Mouse (Mus musculus) heart, embryonic 14.5 days (tissue): ENCODE measurements around the gene Zpbp2. TPM values are rescaled to one million over a fixed set of nuclear protein-coding genes. Genes with fewer than 3 reads are reported as not detected.

ENCODE experiments used
- ATAC-seq: fragments of 200-750 bp; cut with Nextera tagmentation; 2 replicates; pipeline ENCODE4 v1.8.0; 2017; ENCODE audit warnings: low read depth, moderate TSS enrichment; ENCODE audit not compliant: insufficient number of reproducible peaks, insufficient read depth, low FRiP score
- H3K27ac ChIP-seq, 2 experiments: fragments of 200-500 bp in 1 of 2; fragments of 300-500 bp in 1 of 2; sonication (generic) in 1 of 2; replicated peaks in 1 of 2; 2 replicates each; pipeline ENCODE4 v1.5.1; 2012 to 2014; ENCODE audit warnings: low read depth in 2 of 2, low read length in 2 of 2, control low read depth in 1 of 2, mild to moderate bottlenecking in 1 of 2, mixed read lengths in 1 of 2; ENCODE audit not compliant: control insufficient read depth in 1 of 2, insufficient read depth in 1 of 2
- H3K27me3 ChIP-seq: fragments of 300-500 bp; sonication (generic); 2 replicates; pipeline ENCODE4 v1.6.1; 2014; ENCODE audit warnings: mild to moderate bottlenecking, low read length, control low read depth; ENCODE audit not compliant: control insufficient read depth, insufficient read depth
- H3K36me3 ChIP-seq: fragments of 300-500 bp; sonication (generic); 2 replicates; pipeline ENCODE4 v1.6.1; 2014; ENCODE audit warnings: mild to moderate bottlenecking, control low read depth, low read length, mixed read lengths; ENCODE audit not compliant: control insufficient read depth, insufficient read depth
- H3K4me1 ChIP-seq, 2 experiments: fragments of 200-500 bp in 1 of 2; fragments of 300-500 bp in 1 of 2; sonication (generic) in 1 of 2; 2 replicates each; pipeline ENCODE4 v1.6.1; 2012 to 2014; ENCODE audit warnings: low read length in 2 of 2, control low read depth in 1 of 2, mixed read lengths in 1 of 2; ENCODE audit not compliant: control insufficient read depth in 2 of 2, insufficient read depth in 2 of 2
- H3K4me2 ChIP-seq: fragments of 300-500 bp; sonication (generic); 2 replicates; pipeline ENCODE4 v1.6.1; 2014; ENCODE audit warnings: mild to moderate bottlenecking, low read length
- H3K4me3 ChIP-seq, 2 experiments: fragments of 200-500 bp in 1 of 2; fragments of 300-500 bp in 1 of 2; sonication (generic) in 1 of 2; 2 replicates each; pipeline ENCODE4 v1.5.1; 2012 to 2014; ENCODE audit warnings: low read length in 2 of 2, mild to moderate bottlenecking in 2 of 2, control low read depth in 1 of 2, low read depth in 1 of 2, moderate library complexity in 1 of 2; ENCODE audit not compliant: control insufficient read depth in 1 of 2, insufficient read depth in 1 of 2
- H3K9ac ChIP-seq: fragments of 300-500 bp; sonication (generic); 2 replicates; pipeline ENCODE4 v1.6.1; 2014; ENCODE audit warnings: mild to moderate bottlenecking, low read length
- H3K9me3 ChIP-seq: fragments of 300-500 bp; sonication (generic); 2 replicates; pipeline ENCODE4 v1.6.1; 2016; ENCODE audit warnings: low read length, control low read depth; ENCODE audit not compliant: control insufficient read depth
- WGBS: fragments of 180-500 bp; shearing (Covaris S2); extraction: QIAGEN DNeasy Blood & Tissue Kit; methylation state at CpG from one replicate; pipeline ENCODE4 v1.1.7; 2014; 5-methylcytosine and 5-hydroxymethylcytosine counted together
- polyA plus RNA-seq: library from polyadenylated mRNA; unstranded; fragments of >200 nt; fragmentation: Nextera tagmentation; extraction: Ambion mirVana; gene quantifications from 2 replicates; pipeline ENCODE4 v1.2.1, GENCODE M21; 2014

Gene Zpbp2
- polyA plus RNA-seq, 1 experiment from 2014 or later = 0.16 TPM

DNA sequence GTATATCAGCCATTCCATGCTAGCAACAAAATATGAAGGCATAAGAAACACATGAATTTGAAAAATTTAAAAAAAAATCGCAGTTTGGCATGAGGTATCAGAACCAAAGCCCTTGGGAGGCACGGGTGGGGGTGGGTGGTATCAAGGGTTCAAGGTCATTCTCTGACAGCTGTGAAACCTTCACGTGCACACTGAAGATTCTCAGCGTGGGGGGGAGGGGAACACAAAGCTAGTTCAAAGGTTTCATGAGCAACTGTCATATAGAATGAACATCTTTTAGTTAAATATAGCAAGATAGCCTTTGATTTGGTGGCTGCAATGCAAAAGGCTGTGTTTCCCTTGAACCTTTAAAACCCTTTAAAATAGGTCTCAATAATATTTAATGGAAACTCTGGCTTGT, 25.8 kb upstream of the Zpbp2 start:
- 38% methylated on average over 4 of the region's 4 CpGs for WGBS

DNA sequence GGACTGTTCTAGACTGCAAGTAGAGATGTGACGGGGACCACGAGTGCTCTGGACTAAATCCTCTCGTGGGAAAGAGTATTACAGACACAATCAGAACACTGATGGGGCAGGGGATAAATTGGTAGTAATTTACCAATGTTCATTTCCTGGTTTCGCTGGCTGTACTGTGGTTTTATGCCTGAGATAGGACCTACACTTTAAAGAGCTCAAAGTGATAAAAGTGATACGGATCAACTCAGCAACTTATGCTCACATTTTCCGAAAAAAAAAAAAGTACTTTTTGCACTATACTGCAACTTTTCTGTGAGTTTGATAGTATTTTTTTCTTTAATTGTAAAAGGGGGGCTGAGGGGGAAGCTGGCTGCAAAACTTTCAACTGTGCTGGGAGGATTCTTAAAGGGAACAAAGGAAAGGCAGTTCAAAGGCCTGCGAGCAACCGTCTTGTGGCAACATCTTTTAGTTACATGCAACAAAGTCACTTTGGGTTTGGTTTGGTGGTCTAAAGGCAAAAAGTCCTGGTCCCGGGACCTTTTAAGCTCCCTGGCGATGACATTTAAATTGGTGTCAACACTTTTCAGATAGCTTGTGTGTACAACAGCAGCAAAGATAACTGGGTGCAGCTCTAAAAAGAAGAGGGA, 24.0 kb upstream of the Zpbp2 start:
- H3K9me3 ChIP-seq = no peaks in the 10 kb centered on the region
- WGBS = 72% methylated on average over 10 of the region's 10 CpGs

More for the DNA sequence above, 25.8 kb upstream of the Zpbp2 start:
- no peak overlapping the region for H3K4me2 ChIP-seq
- no peak for ATAC-seq
- H3K36me3 ChIP-seq = no peaks in the 10 kb centered on the region
- H3K4me1 ChIP-seq = no peaks in the 10 kb centered on the region
- H3K4me3 ChIP-seq = no peak overlapping the region
- no peak overlapping the region for H3K27ac ChIP-seq
- peaks cover 3% of the 10 kb centered on the region for H3K27me3 ChIP-seq
- H3K9me3 ChIP-seq = no peaks in the 10 kb centered on the region
- no peak overlapping the region for H3K9ac ChIP-seq

DNA sequence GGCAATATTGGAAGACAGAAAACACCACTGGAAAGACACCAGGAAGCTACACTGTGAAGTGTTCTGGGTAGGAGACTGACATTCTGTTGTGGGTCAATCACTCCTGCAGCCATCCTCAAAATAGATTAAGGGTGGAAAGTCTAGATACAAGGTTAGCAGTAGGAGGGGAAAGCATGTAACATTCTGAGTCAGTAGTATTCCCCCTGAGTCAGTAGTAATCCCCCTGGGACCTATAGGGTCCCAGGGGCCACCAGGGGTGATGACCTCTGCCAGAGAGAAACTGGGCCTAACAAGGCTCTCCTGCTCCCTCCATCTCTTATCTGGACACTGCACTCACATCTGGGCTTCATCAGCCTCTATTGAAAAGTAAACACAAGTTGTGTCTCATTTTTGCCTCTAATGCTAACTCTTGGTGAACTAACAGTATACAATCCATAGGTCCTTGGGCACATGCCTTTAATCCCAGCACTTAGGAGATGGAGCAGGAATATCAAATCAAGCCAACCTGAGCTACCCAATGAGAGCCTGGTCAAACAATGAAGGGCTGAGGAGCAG, 13.3 kb upstream of the Zpbp2 start:
- Histone ChIP-seq H3K36me3 (no peaks in the 10 kb centered on the region), H3K27me3 (peaks cover 6% of the 10 kb centered on the region), H3K27ac (no peak overlapping the region), H3K4me1 (no peaks in the 10 kb centered on the region), H3K4me3 (no peak overlapping the region), H3K9ac (no peak overlapping the region), H3K4me2 (no peak overlapping the region), H3K9me3 (no peaks in the 10 kb centered on the region)
- no peak for ATAC-seq

More for the DNA sequence above, 24.0 kb upstream of the Zpbp2 start:
- H3K27ac ChIP-seq = no peak overlapping the region
- no peaks in the 10 kb centered on the region for H3K4me1 ChIP-seq
- H3K4me3 ChIP-seq = no peak overlapping the region
- no peak overlapping the region for H3K4me2 ChIP-seq
- H3K9ac ChIP-seq = no peak overlapping the region
- H3K27me3 ChIP-seq = peaks cover 3% of the 10 kb centered on the region
- no peak for ATAC-seq
- H3K36me3 ChIP-seq = no peaks in the 10 kb centered on the region

DNA sequence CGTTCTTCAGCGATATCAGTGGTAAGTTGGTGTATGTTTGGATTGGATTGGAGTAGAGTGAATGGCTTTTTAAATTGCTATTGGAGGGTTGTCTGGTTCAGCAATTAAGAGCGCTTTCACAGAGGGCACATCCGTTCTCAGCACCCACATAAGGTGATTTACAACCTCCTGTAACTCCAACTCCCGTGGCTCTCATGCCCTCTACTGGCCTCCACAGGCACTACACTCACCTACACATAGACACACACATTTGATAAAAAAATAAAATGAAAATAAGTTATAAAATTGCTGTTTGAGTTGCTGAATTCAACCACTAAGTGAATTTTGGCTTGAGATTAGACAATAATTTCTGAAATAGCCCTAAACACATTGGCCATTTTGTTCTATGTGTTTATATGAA, 10.6 kb upstream of the Zpbp2 start:
- no peak overlapping the region for H3K9ac ChIP-seq
- H3K4me1 ChIP-seq = peaks cover 0 to 2% of the 10 kb centered on the region in 2 experiments; a peak in 1 of 4 replicates
- H3K9me3 ChIP-seq = no peaks in the 10 kb centered on the region
- no peak overlapping the region for H3K27ac ChIP-seq
- no peak for ATAC-seq
- no peak overlapping the region for H3K4me2 ChIP-seq
- no peak overlapping the region for H3K4me3 ChIP-seq
- no peaks in the 10 kb centered on the region for H3K36me3 ChIP-seq
- H3K27me3 ChIP-seq = peaks cover 23% of the 10 kb centered on the region
- WGBS = 77% methylated on average over 5 of the region's 5 CpGs

DNA sequence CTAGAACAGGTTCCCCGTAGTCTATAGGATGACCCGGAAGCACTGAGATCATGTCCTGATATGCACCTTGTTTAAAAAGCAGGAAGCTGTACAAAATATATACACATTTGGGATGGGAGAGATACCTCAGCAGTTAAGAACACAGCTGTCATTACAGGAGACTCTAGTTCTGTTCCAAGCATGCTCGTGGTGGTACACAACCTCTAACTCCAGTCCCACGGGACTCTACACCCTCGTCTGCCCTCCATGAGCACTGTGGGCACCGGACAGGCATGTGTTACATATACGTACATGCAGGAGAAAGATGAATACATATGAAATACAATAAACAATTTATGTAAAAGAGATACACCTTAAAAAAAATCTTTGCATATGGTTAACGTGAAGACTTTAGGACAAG, 8.3 kb upstream of the Zpbp2 start:
- Histone ChIP-seq H3K4me1 (peaks cover 0 to 4% of the 10 kb centered on the region in 2 experiments; a peak in 2 of 4 replicates), H3K36me3 (no peaks in the 10 kb centered on the region), H3K27me3 (peaks cover 46% of the 10 kb centered on the region), H3K9ac (no peak overlapping the region), H3K4me3 (no peak overlapping the region), H3K4me2 (no peak overlapping the region), H3K9me3 (no peaks in the 10 kb centered on the region), H3K27ac (no peak overlapping the region)
- WGBS = 72% methylated on average over 8 of the region's 8 CpGs
- ATAC-seq = no peak

DNA sequence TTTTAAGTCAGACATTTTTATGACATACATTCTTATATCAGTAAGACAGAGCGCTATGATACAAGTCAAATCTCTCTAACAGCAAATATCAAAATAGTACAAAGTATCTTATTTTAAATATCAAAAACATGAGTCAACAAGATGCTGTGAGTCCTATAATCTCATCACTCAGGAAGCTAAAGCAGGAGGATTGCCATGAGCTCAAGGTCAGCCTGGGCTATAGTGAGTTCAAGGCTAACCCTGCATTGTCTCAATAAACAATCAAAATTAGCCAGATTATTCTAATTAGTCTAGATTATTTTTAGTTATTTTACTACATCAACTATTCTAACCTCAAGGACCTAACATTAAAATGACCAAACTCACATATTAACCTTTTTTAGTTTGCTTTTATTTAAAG, 7.5 kb upstream of the Zpbp2 start:
- H3K4me1 ChIP-seq = peaks cover 0 to 4% of the 10 kb centered on the region in 2 experiments; a peak in 2 of 4 replicates
- ATAC-seq = no peak
- H3K9me3 ChIP-seq = no peaks in the 10 kb centered on the region
- H3K4me3 ChIP-seq = no peak overlapping the region
- H3K4me2 ChIP-seq = no peak overlapping the region
- no peaks in the 10 kb centered on the region for H3K36me3 ChIP-seq
- no peak overlapping the region for H3K9ac ChIP-seq
- 69% methylated on average over 1 of the region's 1 CpGs for WGBS
- H3K27me3 ChIP-seq = peaks cover 54% of the 10 kb centered on the region
- H3K27ac ChIP-seq = no peak overlapping the region

DNA sequence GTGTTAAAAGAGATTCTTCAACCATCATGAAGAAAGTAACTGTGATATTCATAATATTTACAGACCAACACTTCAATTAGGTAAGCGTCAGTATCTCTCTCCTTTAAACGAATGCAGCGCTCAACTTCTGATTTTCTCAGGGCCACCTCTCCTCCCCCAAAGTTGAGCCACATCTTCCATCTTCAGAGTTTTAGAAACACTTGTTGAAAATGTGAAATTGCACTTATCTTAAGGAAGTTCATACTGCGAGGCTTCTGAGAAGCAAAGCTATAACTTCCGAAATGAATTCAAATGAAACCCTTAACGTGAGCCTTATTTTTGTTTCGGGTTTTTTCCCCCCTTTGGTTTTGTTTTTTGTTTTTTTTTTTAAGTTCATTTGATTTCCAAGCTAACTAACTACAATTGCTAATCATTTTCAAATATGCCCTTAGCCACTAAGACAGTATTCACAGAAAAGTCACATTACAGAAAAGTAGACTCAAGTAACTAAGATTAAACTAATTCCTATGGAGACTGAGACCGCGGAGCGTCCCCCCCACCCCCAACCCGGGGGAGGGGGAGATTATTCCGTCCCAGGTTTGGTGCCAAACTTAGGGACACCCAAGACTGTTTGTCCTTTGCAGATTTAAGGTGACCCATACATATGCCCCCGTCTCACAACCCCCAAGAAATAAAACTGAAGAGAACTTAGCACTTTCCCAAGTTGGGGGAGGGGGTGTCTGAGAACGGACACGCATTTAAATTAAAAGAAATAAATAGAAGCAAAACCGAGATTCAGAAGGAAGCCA, 5.8 kb upstream of the Zpbp2 start:
- Histone ChIP-seq H3K9me3 (no peaks in the 10 kb centered on the region), H3K4me2 (peak overlapping the region; percentile 86), H3K4me1 (peaks cover 0 to 4% of the 10 kb centered on the region in 2 experiments; a peak in 2 of 4 replicates), H3K4me3 (peak overlapping the region; percentile 48), H3K9ac (peak overlapping the region; percentile 59; the same call in 1 of the 2 replicates), H3K27me3 (peaks cover 70% of the 10 kb centered on the region), H3K36me3 (no peaks in the 10 kb centered on the region), H3K27ac (no peak overlapping the region)
- 3% methylated on average over 16 of the region's 16 CpGs for WGBS
- no peak for ATAC-seq
